Mouse (Mus musculus) cerebellum, postnatal 14 days (tissue): ENCODE measurements at regions not wholly inside any gene's neighbourhood (a gene's known extent, or its start where the extent isn't known, plus 50 kb on each side); places are given as distances from the start of the nearest gene placed in this dataset.

Experiments
- DNase-seq, 2 experiments: peaks; one replicate each; pipeline ENCODE4 v3.0.0; 2021; ENCODE audit warnings: mixed read lengths in 2 of 2

DNA sequence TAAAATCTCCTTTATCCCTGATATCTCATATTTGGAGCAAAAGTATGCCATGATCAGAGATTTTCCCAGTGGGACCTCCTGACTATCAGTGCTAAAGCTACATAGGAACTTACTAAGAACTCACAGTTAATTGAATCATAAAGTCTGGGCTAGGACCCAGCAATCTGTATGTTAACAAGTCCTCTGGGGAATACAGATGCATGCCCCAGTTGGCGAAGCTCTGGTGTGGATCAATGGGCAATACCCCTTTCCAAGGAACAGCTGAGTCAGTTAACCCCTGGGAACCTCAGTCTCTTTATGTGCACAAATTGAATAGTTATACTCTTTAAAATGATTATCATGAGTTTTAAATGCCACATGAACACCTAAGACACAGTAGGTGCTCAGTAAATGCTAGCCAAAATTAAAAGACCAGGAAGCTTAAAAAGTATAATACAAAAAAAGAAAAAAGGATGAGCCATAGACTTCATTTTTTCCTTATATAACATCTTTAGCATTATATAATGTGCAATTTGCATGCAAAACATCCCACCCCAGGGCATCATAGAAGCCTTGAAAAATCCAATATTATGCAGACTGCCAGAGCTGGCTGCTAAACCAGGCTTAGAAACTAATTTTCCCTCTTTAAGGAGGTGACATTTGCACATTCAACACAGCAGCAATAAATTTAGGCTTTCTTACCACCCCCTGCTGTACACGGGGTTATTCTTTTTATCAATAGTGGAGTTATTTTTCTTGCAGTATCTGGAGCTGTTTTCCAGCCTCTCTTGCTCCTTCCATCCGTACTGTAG is 202.7 kb downstream of the Gm16223 start:
- no peak for DNase-seq

DNA sequence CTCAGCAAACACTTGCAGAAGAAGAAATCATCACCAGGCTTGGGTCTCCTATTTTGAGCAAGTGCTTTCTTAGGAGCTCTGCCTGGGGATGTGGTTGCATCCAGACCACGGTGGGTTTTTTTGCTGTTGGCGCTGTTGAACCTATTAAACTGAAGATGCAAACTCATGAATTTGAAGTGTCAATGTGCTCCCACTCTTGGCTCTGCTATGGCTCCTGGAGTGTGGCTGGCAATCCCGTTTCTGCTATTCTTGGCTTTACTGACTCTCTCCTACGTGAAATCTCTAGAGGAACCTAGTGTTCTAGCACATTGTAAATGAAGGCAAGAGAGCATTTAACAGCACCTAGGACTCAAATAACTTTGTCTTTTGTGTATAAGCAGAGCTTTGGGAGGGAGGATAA is 204.2 kb downstream of the Gm16223 start:
- peak; percentile 68 to 83 for DNase-seq

- no peak for DNase-seq
Measured at GRCm38 (mm10) chr5:42278617-42279296, 211.0 kb downstream of the Gm16223 start.
